Mouse (Mus musculus) spleen, adult 2 months (tissue): Measurements from ENCODE around the gene Bbof1. TPM values are rescaled to one million over a fixed set of nuclear protein-coding genes. Genes with fewer than 3 reads are reported as not detected.

Experiments
- DNase-seq, 2 experiments: peaks; one replicate each; pipeline versions ENCODE4 v3.0.0 to v3.0.0-alpha.2; 2012 to 2021; ENCODE audit warnings: low spot score in 2 of 2, low read depth in 1 of 2
- H3K27ac ChIP-seq: fragments of 200-500 bp; 2 replicates; pipeline ENCODE4 v1.5.1; 2012; ENCODE audit warnings: low read length, inconsistent platforms; ENCODE audit not compliant: insufficient read depth
- H3K27me3 ChIP-seq: fragments of 200-500 bp; 2 replicates; pipeline ENCODE4 v1.6.1; 2012; ENCODE audit warnings: mild to moderate bottlenecking, moderate library complexity, low read length, inconsistent platforms; ENCODE audit not compliant: control insufficient read depth, insufficient read depth
- H3K36me3 ChIP-seq: fragments of 200-500 bp; 2 replicates; pipeline ENCODE4 v1.6.1; 2012; ENCODE audit warnings: mild to moderate bottlenecking, low read length, inconsistent platforms; ENCODE audit not compliant: control insufficient read depth, insufficient read depth
- H3K4me1 ChIP-seq: fragments of 200-500 bp; 2 replicates; pipeline ENCODE4 v1.6.1; 2011; ENCODE audit warnings: inconsistent platforms; ENCODE audit not compliant: control insufficient read depth, insufficient read depth, insufficient read length
- H3K4me3 ChIP-seq: fragments of 200-500 bp; 2 replicates; pipeline ENCODE4 v1.5.1; 2011; ENCODE audit warnings: mild to moderate bottlenecking, inconsistent platforms; ENCODE audit not compliant: insufficient read depth, insufficient read length; ENCODE audit errors: extremely low read depth
- CTCF ChIP-seq: fragments of 200-500 bp; IDR thresholded peaks from 2 replicates; pipeline ENCODE4 v1.5.1; 2011; ENCODE audit warnings: mild to moderate bottlenecking, inconsistent platforms; ENCODE audit not compliant: insufficient read depth, insufficient read length, insufficient replicate concordance; ENCODE audit errors: extremely low read depth
- POLR2A ChIP-seq: fragments of 200-500 bp; IDR thresholded peaks from 2 replicates; pipeline ENCODE4 v1.6.1; 2011; ENCODE audit warnings: low read depth, low read length, inconsistent platforms
- WGBS: fragments of 180-500 bp; shearing (Covaris S2); methylation state at CpG from one replicate; pipeline ENCODE4 v1.1.7; 2018; 5-methylcytosine and 5-hydroxymethylcytosine counted together
- polyA plus RNA-seq: library from polyadenylated mRNA; depleted of rRNA; stranded (reverse); fragments of >200 nt; gene quantifications from 2 replicates; pipeline ENCODE4 v1.2.3, GENCODE M21; 2012

The Bbof1 gene
- polyA plus RNA-seq, 1 experiment: 0.05 TPM

DNA sequence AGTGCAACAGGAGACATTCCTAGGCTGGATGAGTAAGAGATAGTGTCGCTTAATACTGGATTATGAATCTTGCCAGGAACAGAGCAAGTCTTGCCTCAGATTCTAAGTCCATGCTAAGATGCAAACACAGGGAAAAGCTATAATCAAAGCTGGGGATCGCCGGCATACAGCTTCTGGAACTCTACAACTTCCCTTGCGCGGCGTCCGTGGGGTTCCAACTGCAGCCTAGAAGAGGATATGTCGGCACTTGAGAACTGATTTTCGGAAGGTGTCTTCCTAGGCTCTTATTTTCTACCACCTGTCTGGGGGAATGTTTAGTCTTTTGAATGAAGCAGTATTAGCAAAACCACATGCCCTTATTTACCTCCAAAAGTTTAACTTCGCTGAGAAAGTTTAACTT, 41.0 kb downstream of the Bbof1 start:
- no peak overlapping the region for H3K4me3 ChIP-seq
- TF ChIP-seq CTCF: no peak
- TF ChIP-seq POLR2A: no peak
- no peak for DNase-seq
- no peaks in the 10 kb centered on the region for H3K27me3 ChIP-seq
- no peak overlapping the region for H3K27ac ChIP-seq
- H3K36me3 ChIP-seq: no peaks in the 10 kb centered on the region
- 65% methylated on average over 10 of the region's 10 CpGs for WGBS
- H3K4me1 ChIP-seq: peaks cover 2% of the 10 kb centered on the region; the same call in 1 of the 2 replicates

DNA sequence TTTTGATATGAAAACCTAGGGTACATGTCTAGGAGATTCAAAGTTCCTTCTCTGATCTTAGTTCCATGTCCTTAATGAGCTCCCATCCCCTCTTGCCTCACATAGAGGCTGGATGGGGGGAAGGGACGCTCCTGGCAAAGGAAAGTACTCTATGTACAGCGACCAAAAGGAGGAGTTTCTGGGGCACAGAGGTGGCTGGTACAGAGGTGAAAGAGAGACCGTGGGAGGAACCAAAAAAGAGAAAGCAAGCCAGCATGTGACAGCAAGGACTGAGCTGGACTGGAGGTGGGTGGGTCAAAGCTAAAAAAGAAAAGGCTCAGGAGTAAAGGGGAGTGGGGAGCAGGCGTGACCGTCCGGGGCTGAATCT, 41.5 kb downstream of the Bbof1 start:
- H3K4me1 ChIP-seq: peaks cover 2% of the 10 kb centered on the region; the same call in 1 of the 2 replicates
- no peaks in the 10 kb centered on the region for H3K27me3 ChIP-seq
- no peak for DNase-seq
- no peaks in the 10 kb centered on the region for H3K36me3 ChIP-seq
- H3K4me3 ChIP-seq: peak overlapping the region; percentile 66
- peak overlapping the region; percentile 58 for H3K27ac ChIP-seq
- WGBS: under 1% methylated on average over 6 of the region's 6 CpGs
- no peak for TF ChIP-seq CTCF
- TF ChIP-seq POLR2A: no peak

DNA sequence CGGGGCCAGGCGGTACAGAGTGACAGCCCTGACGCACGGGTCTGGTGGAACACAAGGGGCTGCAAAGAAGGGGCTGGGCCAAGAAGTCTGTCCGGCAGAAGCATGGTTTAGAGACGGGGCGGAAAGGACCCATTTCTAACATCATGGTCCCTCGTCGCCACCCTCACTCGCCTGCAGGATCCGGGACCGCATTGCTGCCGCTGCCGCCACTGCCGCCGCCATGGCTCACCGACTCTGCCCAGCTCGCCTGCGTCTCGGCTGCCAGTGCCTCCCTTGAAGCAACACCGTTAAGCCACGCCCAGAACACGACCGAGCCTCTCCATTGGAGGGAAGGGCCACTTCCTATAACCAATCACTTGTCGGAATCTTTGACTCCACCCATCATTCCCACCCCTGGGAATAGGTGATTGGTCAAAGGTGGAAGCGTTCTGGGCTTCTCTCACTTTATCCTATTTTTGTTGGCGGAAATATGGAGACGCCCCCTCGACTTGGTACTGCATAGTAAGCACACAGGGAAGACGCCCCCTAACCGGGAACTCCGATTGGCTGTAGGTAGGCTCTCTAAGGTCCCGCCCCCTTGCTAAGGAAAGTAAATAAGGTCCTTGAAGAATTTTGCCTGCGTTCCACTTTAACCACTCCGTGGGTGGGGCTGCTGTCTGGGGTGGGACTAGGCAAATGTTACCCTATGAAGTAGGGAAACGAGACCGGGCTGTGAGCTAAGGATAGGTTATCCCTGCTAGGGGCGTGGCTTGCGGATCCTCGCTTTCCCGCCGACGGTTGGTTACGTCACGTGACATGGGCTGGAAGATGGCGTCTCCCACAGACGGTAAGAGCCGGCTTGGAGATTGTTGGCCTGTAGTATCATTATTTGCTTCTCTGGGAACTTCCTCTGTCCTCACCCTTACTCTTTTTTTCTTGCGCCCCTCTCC, 42.1 kb downstream of the Bbof1 start, which contains the start of the genes Aldh6a1 and Lin52:
Gene Aldh6a1, minus strand, starts transcription at position 287 of the 929 bp plus-strand sequence.
Gene Lin52, plus strand, starts transcription at position 705 of the 929 bp plus-strand sequence.
- peak; percentile 94 to 100 for DNase-seq
- Histone ChIP-seq H3K4me3 (peak within 1 kb of the TSS; percentile 66), H3K27me3 (no peaks in the 10 kb centered on the region), H3K4me1 (peaks cover 2% of the 10 kb centered on the region; the same call in 1 of the 2 replicates), H3K36me3 (no peaks in the 10 kb centered on the region), H3K27ac (peak within 1 kb of the TSS; percentile 58)
- no peak for TF ChIP-seq CTCF
- TF ChIP-seq POLR2A: peak; percentile 85
- WGBS: under 1% methylated on average over 49 of the region's 49 CpGs

- peak overlapping the region; percentile 58; the same call in 1 of the 2 replicates for H3K27ac ChIP-seq
- peaks cover 2% of the 10 kb centered on the region; the same call in 1 of the 2 replicates for H3K4me1 ChIP-seq
- 1% methylated on average over 11 of the region's 11 CpGs for WGBS
- DNase-seq: peak; percentile 5 to 9
- H3K4me3 ChIP-seq: peak overlapping the region; percentile 66
- peaks cover under 1% of the 10 kb centered on the region; the same call in 1 of the 2 replicates for H3K36me3 ChIP-seq
- TF ChIP-seq POLR2A (no peak), CTCF (no peak)
- H3K27me3 ChIP-seq: no peaks in the 10 kb centered on the region
Measured at GRCm38 (mm10) chr12:84451801-84452200, 42.9 kb downstream of the Bbof1 start.

GRCm38 (mm10) chr12:84456911-84457310, 48.0 kb downstream of the Bbof1 start:
- Histone ChIP-seq H3K36me3 (peaks cover 14% of the 10 kb centered on the region), H3K27ac (no peak overlapping the region), H3K27me3 (no peaks in the 10 kb centered on the region), H3K4me3 (no peak overlapping the region), H3K4me1 (peaks cover 2% of the 10 kb centered on the region; the same call in 1 of the 2 replicates)
- DNase-seq: no peak
- WGBS: 92% methylated on average over 3 of the region's 3 CpGs
- TF ChIP-seq CTCF (no peak), POLR2A (no peak)

- TF ChIP-seq CTCF (no peak), POLR2A (no peak)
- no peak overlapping the region for H3K27ac ChIP-seq
- no peaks in the 10 kb centered on the region for H3K4me1 ChIP-seq
- no peak for DNase-seq
- H3K36me3 ChIP-seq: peaks cover 24% of the 10 kb centered on the region
- no peaks in the 10 kb centered on the region for H3K27me3 ChIP-seq
- H3K4me3 ChIP-seq: no peak overlapping the region
- WGBS: 71% methylated on average over 1 of the region's 1 CpGs
Measured at GRCm38 (mm10) chr12:84459845-84460244, 51.0 kb downstream of the Bbof1 start.

GRCm38 (mm10) chr12:84461416-84461815, 52.5 kb downstream of the Bbof1 start:
- no peak overlapping the region for H3K27ac ChIP-seq
- no peak overlapping the region for H3K4me3 ChIP-seq

More at GRCm38 (mm10) chr12:84461416-84461815, 52.5 kb downstream of the Bbof1 start:
- no peak for TF ChIP-seq CTCF
- TF ChIP-seq POLR2A: no peak
- Histone ChIP-seq H3K27me3 (no peaks in the 10 kb centered on the region), H3K36me3 (peaks cover 25% of the 10 kb centered on the region), H3K4me1 (no peaks in the 10 kb centered on the region)
- DNase-seq: no peak
- WGBS: 90% methylated on average over 5 of the region's 5 CpGs
